Mouse (Mus musculus) c-Kit-positive CD71-negative TER-119-negative erythroid progenitor cells, embryonic 14.5 days (primary cell): Measurements from ENCODE around the gene Tigd4.
A peak's percentile ranks its signal among the peaks of the same experiment; 100 is the strongest.
"Not testable (repeated sequence)": the region's sequence is repeated elsewhere in the genome, so short reads cannot be mapped to it uniquely, and the experiment has no call there.

Experiments
- DNase-seq: peaks from one replicate; pipeline ENCODE4 v3.0.0-alpha.2; 2013; ENCODE audit warnings: low read depth

The Tigd4 gene

GRCm38 (mm10) chr3:84593274-84593673, at the start of gene Tigd4:
Gene Tigd4 (plus strand): TSS chr3:84593574.
- DNase-seq = no peak

DNA sequence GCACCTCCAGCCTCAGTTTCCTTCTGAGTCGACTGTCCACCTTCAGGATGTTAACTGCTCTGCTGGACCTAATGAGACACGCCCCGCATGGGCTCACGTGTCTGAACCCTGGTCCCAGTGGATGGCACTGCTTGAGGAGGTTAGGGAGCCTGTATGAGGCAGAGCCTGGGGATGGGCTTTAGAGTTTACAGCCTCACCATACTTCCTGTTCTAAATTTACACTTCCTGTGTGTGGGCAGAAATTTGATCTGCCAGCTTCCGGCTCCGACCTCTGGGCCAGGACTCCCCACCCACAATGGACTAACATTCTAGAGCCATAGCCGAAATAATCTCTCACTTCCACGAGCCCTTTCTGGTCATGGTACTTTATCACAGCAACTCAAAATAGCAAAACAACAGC, 46.2 kb upstream of the Tigd4 start:
- DNase-seq = no peak

- no peak for DNase-seq
These were observed 37.6 kb upstream of the Tigd4 start for GRCm38 (mm10) chr3:84555780-84556179.

GRCm38 (mm10) chr3:84558301-84558700, 35.1 kb upstream of the Tigd4 start:
- no peak for DNase-seq

- not testable (repeated sequence) for DNase-seq
These were observed 30.5 kb upstream of the Tigd4 start for GRCm38 (mm10) chr3:84562911-84563310.

DNA sequence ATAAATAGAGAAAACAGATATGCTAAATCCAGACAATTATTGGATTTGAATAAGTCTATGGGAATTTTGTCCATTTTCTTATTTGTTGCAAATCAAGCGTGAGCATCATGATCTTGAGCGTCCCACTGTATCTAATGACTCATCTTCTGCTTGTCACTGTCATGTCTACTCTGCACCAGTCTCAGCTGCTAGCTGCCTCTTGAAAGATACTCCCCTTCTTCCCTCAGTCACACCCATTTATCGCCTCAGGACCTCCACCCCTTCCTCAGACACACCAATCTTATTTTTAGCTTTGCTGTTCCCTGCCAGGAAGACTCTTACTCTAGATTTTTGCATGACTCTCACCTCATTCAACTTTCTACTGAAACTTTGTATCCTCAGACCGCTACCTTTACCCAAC, 30.0 kb upstream of the Tigd4 start:
- no peak for DNase-seq

DNA sequence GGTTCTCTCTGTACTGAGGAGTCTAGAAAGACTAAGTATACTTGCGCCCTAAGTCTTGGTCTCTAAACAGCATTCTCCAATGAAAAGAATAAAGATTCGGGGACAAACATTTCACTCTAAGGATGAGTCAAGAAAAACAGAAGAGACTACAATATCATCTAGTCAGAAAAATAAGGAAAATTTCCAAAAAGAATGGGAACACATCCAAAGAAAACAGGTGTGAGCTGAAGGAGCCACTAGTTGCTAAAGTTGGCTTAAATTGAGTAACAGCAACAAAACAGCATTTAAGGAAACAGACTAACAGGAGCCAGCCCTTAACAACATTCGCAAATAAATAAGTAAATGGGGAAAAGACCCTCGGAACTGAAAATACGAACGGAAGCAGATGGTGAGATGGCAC, 24.8 kb upstream of the Tigd4 start:
- DNase-seq = no peak

GRCm38 (mm10) chr3:84569587-84569986, 23.8 kb upstream of the Tigd4 start:
- no peak for DNase-seq

GRCm38 (mm10) chr3:84570501-84570900, 22.9 kb upstream of the Tigd4 start:
- DNase-seq = no peak

- DNase-seq = no peak
These were observed 12.7 kb upstream of the Tigd4 start for GRCm38 (mm10) chr3:84580716-84581115.

- no peak for DNase-seq
These were observed 11.7 kb upstream of the Tigd4 start for GRCm38 (mm10) chr3:84581696-84582022.

- DNase-seq = peak; percentile 91
These were observed 11.1 kb upstream of the Tigd4 start, which contains the start of gene Arfip1 for GRCm38 (mm10) chr3:84582023-84582912. Gene Arfip1 (minus strand): TSS chr3:84582625.

DNA sequence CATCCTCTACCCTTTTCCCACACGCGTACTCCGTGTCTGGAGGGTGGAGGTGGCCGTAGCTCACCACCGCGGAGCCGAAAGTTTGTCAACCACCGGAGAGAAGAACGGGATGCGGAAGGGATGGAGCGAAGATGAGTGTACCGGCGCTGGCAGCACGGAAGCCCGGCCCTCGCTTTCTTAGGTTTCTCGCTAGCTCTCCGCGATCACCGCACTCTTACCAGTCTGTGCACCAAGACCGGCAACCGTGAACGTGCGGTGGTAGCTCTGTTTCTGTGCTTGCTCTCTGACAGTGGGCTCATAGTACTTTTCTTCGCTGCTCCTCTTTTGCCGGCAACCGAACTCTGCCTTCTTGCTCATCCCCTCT, 10.5 kb upstream of the Tigd4 start:
- DNase-seq = no peak

DNA sequence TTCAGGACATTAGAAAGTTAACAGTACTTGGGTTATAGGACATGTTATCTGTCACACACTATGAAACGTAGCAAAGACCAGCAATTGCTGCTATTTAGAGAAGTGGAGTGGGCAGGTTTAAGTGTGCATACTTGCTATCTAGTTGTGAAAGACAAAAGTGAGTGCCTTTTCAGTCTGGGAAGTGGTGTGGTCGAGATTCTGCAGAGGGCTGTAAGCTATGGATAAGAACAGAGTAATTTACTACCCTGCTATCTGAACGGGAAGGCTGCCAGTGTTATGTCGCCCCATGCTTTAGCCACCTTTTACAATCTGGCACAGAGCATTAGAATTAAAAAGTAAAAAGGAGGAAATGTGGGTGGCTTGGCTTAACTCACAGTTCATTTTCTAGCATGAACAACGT, 6.6 kb upstream of the Tigd4 start:
- DNase-seq = no peak

DNA sequence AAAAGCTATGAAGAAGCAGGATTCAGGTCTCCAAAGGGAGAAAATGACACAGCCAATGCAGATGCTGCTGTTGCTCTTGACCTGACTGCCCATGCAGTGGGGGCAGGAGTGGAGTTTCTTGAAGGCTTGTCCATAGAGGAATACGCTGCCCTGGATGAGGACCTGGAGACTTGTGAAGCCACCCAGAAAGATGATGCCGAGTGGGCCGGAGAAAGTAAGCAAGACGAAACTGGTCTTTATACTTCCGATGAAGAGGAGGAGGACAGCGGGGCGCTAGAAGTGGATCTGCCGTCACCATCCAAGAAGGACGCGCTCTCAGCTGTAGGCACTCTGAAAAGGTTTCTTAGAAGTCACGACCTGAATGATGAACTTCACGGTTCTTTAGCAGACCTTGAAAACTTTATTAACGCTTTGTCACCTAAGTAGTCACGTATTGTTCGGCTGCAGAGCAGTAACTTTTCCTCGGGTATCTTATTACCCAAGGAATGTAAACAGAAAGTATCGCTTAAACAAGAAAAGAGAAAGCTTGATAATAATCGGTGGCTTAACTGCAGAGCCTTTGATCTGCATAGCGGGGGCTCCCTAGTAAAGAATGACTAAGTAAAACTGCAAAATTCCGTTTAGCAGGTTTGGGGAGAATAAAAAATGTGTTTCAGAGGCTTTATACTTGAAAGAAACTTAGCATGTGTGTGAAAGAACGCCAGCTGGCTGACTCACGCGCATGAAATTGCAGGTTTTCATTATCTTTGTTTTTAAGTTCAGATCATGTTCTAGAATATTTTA, 1.7 kb downstream of the Tigd4 start:
- DNase-seq = no peak

- DNase-seq = no peak
These were observed 2.4 kb downstream of the Tigd4 start for GRCm38 (mm10) chr3:84595677-84596234.

DNA sequence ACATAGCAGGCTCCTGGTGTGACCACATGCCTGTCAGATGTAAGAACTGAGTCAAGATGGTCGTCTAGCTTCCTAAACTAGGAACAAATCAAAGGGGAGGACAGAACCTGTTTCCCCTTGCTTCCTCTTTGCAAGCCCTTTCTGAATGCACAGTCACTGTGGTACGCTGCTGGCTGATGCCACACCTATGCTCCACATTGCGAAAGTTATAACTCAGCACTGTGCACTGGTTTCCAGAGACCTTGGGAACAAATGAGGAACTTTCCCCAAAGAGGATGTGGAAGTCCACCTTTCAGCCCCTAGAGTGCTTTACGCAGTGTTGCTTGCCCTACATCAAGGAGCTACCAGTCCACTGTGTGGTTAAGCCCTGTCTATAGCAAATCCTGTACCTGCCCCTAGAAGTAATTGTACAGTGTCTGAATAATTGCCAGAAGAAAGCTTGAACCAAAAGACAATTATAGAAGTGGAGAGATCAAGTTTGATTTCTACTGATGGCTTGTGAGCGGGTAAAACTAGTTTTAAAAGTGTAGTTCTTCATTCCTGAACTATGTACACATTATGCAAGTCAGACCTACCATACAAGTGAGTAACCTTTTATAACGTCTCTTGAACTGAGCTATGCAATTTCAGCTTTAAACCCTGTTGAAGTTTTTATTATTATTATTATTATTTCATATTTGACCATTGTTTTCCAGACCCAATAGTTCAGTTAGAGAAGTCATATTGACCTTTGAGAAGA, 4.8 kb downstream of the Tigd4 start:
- DNase-seq = no peak

DNA sequence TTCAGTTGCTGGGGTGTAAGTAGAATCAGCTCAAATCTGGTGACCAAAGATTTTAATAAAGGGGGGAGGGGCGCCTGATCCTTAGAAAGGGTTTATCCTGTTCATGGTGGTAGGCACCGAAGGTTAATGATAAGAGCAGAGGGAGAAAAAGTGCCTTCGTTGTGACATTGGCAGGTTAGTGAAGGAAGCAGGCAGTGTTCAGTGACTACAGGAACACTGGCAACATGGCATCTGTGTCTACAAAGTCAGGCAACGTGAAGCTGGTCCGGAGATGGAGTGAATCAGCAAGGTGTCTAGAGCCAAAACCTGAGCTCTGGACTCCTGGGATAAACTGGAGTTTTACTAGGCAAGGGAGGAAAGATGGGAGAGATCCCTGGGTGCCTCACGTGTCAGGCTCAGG, 5.4 kb downstream of the Tigd4 start:
- DNase-seq = no peak

DNA sequence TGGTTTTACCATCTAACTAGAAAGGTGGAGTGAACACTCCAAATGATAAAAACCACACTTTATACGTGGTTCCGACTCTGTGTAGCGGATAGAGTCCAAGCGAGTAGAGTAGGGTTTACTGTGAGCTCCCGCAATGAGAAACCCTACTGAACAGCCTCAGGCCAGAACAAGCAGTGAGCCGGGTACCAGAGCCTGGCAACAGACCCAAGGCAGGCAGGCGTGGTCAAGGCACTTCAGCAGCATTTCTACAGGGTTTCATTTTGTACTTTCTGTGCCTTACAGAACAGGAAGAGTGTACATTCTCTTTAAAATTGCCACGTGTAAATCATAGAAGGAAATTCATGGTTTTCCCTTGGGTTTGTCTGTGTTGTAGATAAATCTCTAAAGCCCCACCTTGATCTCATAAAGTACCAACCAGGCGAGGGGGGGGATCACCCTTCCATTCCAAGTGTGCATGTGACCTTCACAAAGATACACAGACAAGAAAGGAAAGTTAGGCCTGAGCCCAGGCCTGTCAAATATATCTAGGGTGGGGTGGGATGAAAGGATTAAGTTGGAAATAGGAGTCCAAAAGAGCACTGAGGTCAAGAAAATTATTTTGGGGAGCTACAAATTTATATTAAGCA, 8.6 kb downstream of the Tigd4 start:
- no peak for DNase-seq

DNA sequence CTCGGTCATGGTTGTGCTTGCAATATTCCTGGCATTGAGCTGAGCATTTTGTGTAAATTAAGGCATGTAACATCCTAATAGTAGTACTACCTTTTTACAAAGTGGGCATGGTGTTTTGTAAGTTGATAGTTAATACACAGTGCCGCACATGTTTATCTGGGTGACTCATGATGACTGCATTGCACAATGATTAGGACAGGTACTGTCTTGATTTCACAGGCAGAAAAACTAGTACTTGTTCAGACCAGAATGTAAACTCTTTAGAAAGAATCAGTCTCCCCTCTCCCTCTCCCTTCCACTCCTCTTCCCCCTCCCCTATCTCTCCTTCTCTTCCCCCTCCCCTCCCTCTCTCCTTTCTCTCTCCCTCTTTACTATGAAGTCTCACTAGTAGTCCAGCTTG, 9.4 kb downstream of the Tigd4 start:
- no peak for DNase-seq

- no peak for DNase-seq
These were observed 9.8 kb downstream of the Tigd4 start for GRCm38 (mm10) chr3:84603212-84603611.

- no peak for DNase-seq
These were observed 16.9 kb downstream of the Tigd4 start for GRCm38 (mm10) chr3:84610183-84610710.
